Mouse (Mus musculus) neural tube, embryonic 11.5 days (tissue): ENCODE measurements at regions not wholly inside any gene's neighbourhood (a gene's known extent, or its start where the extent isn't known, plus 50 kb on each side); places are given as distances from the start of the nearest gene placed in this dataset.

Source experiments
- ATAC-seq: fragments of 200-750 bp; cut with Nextera tagmentation; 2 replicates; pipeline ENCODE4 v1.8.0; 2017; ENCODE audit warnings: moderate number of reproducible peaks, mild to moderate bottlenecking, moderate TSS enrichment, moderate library complexity; ENCODE audit not compliant: insufficient read depth, low FRiP score, low TSS enrichment
- DNase-seq: peaks from one replicate; pipeline ENCODE4 v3.0.0-alpha.2; 2015; ENCODE audit warnings: low spot score
- H3K27ac ChIP-seq: fragments of 300-500 bp; sonication (generic); 2 replicates; pipeline ENCODE4 v1.5.1; 2014; ENCODE audit warnings: low read depth, mild to moderate bottlenecking, low read length
- H3K27me3 ChIP-seq: fragments of 300-500 bp; sonication (generic); 2 replicates; pipeline ENCODE4 v1.6.1; 2014; ENCODE audit warnings: mild to moderate bottlenecking, low read length, mixed read lengths; ENCODE audit not compliant: control insufficient read depth, insufficient read depth
- H3K36me3 ChIP-seq: fragments of 300-500 bp; sonication (generic); 2 replicates; pipeline ENCODE4 v1.6.1; 2014; ENCODE audit warnings: mild to moderate bottlenecking, low read length, moderate library complexity, mixed read lengths; ENCODE audit not compliant: control insufficient read depth, insufficient read depth
- H3K4me1 ChIP-seq: fragments of 300-500 bp; sonication (generic); 2 replicates; pipeline ENCODE4 v1.6.1; 2014; ENCODE audit warnings: low read length, mixed read lengths; ENCODE audit not compliant: control insufficient read depth, insufficient read depth
- H3K4me2 ChIP-seq: fragments of 300-500 bp; sonication (generic); 2 replicates; pipeline ENCODE4 v1.6.1; 2014; ENCODE audit warnings: low read depth, mild to moderate bottlenecking, moderate library complexity
- H3K4me3 ChIP-seq: fragments of 300-500 bp; sonication (generic); 2 replicates; pipeline ENCODE4 v1.5.1; 2014; ENCODE audit warnings: low read depth, low read length
- H3K9ac ChIP-seq: fragments of 300-500 bp; sonication (generic); 2 replicates; pipeline ENCODE4 v1.6.1; 2014; ENCODE audit warnings: mild to moderate bottlenecking, low read length
- H3K9me3 ChIP-seq: fragments of 300-500 bp; sonication (generic); 2 replicates; pipeline ENCODE4 v1.6.1; 2016; ENCODE audit warnings: low read length; ENCODE audit not compliant: control insufficient read depth
- WGBS: fragments of 180-500 bp; shearing (Covaris S2); extraction: QIAGEN DNeasy Blood & Tissue Kit; methylation state at CpG from one replicate; pipeline ENCODE4 v1.1.7; 2014; 5-methylcytosine and 5-hydroxymethylcytosine counted together

DNA sequence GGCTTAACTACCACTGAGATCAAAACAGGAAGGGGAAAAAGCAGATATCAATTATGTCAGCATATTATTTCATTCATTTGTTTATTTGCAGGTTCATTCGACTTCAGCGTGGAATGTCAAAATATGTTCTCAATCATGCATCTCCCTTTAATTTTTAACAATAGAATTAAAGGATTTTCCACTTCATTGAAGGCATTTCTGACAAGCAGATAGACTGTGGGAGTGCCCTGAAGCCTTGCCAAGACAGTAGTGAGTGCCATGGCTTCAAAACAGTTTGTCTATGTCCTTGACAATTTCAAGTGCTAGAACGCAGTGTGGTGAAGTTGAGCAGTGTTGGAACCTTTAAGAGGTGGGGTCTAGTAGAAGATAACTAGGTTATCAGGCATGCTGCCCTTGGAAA, 412.4 kb upstream of the 4930412O13Rik start:
- H3K9me3 ChIP-seq = no peaks in the 10 kb centered on the region
- ATAC-seq = no peak
- H3K9ac ChIP-seq = no peak overlapping the region
- no peak for DNase-seq
- WGBS = 91% methylated on average over 3 of the region's 3 CpGs
- H3K36me3 ChIP-seq = no peaks in the 10 kb centered on the region
- H3K27me3 ChIP-seq = no peaks in the 10 kb centered on the region
- H3K4me3 ChIP-seq = no peak overlapping the region
- H3K4me2 ChIP-seq = no peak overlapping the region
- no peaks in the 10 kb centered on the region for H3K4me1 ChIP-seq
- H3K27ac ChIP-seq = no peak overlapping the region

DNA sequence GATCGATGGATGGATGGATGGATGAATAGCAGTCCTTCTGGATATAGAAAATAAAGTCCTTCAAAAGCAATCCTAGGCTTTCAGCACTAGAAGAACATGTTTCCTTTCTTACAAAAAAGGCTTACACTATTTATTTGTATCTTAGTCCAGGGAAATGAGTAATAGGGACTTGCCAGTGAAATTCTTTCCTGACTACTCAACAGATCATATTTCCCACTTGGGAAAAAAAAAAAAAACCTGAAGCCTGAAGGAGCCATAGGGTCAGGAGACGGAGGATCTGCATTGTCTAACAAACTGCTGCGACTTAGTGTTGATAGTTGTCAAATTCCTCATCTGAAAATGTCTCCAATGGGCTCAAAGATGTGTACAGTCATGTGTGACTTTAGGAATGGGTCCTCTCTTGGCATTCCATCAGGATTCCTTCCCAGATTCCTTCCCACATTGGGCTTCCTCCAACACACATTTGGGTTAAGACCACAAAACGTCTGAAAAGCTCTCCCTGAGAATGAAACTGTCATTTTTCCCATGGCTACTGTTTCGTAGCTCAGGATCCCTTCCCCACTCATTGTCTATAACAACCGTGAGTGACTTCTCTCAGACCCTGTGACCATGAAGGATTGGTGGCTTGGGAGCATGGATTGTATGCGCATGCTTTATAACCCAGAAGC, 399.2 kb upstream of the 4930412O13Rik start:
- Histone ChIP-seq H3K27me3 (no peaks in the 10 kb centered on the region), H3K9ac (no peak overlapping the region), H3K36me3 (no peaks in the 10 kb centered on the region), H3K9me3 (no peaks in the 10 kb centered on the region), H3K27ac (no peak overlapping the region), H3K4me2 (no peak overlapping the region), H3K4me1 (no peaks in the 10 kb centered on the region), H3K4me3 (no peak overlapping the region)
- 77% methylated on average over 7 of the region's 7 CpGs for WGBS
- ATAC-seq (no peak), DNase-seq (no peak)

DNA sequence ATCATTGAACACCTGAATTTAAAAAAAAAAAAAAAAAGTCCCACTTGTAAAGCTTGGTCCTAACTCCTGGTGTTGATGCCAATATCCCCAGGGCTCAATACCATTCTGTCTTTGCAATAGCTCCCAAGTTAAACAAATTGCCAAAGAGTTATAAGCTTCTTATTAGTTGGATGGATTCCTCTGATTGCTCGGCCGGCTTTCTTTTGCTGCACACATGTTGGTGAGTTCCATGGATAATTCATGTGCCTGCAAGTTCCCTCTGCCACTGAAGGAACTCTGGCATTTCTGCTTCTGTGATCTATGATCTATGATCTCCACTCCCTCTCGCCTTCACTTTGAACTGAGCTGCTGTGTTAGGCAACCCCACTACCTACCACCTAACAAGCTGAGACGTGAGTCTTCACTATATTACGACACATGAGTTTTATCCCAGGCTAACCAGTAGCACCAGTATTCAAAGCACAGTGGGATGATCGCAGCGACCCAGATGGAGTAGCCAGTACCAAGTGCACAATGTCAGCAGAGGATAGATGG, 393.6 kb upstream of the 4930412O13Rik start:
- Histone ChIP-seq H3K27me3 (no peaks in the 10 kb centered on the region), H3K36me3 (no peaks in the 10 kb centered on the region), H3K9me3 (no peaks in the 10 kb centered on the region), H3K9ac (no peak overlapping the region), H3K4me1 (no peaks in the 10 kb centered on the region), H3K4me3 (no peak overlapping the region), H3K4me2 (no peak overlapping the region), H3K27ac (no peak overlapping the region)
- DNase-seq (no peak), ATAC-seq (no peak)
- WGBS = 86% methylated on average over 7 of the region's 7 CpGs

DNA sequence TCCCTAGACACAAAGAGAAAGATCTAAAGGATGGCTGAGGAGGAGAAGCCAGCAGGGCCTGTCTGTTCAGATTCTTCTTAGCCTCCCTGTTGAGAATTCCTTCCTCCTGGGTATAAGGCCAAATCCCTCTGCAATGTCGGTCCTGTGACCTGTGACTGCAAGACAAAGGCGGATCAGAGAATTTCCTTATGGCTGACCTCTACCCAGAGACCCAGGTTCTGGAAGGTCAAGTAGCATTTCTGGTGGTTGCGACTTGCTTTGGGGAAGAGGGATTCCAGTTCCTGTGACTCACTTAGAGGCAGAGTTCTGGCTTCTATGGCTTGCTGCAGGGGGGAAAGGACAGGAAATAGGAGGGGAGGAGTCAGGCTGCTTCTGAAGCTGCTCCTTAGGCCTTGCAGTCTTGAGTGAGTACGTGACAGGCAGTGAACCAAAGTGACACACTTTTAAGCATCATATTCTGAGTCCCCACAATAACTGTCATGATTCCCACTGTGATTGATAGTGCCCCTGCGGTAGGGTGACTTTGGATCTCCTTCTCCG, 387.4 kb upstream of the 4930412O13Rik start:
- Histone ChIP-seq H3K4me3 (no peak overlapping the region), H3K27ac (no peak overlapping the region), H3K4me1 (no peaks in the 10 kb centered on the region), H3K9ac (no peak overlapping the region), H3K9me3 (no peaks in the 10 kb centered on the region), H3K4me2 (no peak overlapping the region), H3K36me3 (no peaks in the 10 kb centered on the region), H3K27me3 (no peaks in the 10 kb centered on the region)
- ATAC-seq (no peak), DNase-seq (no peak)
- WGBS = 48% methylated on average over 6 of the region's 6 CpGs

DNA sequence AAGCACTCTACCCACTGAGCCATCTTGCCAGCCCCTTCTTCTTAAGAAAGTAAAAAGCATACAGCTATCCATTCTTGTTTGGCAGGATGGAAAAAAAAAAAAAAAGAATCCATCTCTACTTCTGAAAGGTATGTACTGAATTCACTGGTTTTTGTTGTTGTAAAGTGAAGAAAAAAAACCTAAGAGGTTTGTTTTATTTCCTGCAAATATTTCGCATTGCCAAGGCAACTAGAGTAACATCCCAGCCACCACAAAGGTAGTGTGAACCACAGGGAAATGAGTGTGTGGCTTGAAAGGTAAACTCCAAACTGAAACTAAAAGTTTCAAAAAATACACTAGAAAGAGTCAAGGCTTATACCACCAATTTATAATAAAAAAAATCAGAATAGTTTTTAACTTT, 361.0 kb upstream of the 4930412O13Rik start:
- WGBS = 86% methylated on average over 1 of the region's 1 CpGs
- Histone ChIP-seq H3K4me1 (no peaks in the 10 kb centered on the region), H3K27me3 (no peaks in the 10 kb centered on the region), H3K27ac (no peak overlapping the region), H3K9me3 (no peaks in the 10 kb centered on the region), H3K36me3 (no peaks in the 10 kb centered on the region), H3K4me2 (no peak overlapping the region), H3K4me3 (no peak overlapping the region), H3K9ac (no peak overlapping the region)
- DNase-seq = no peak
- no peak for ATAC-seq

DNA sequence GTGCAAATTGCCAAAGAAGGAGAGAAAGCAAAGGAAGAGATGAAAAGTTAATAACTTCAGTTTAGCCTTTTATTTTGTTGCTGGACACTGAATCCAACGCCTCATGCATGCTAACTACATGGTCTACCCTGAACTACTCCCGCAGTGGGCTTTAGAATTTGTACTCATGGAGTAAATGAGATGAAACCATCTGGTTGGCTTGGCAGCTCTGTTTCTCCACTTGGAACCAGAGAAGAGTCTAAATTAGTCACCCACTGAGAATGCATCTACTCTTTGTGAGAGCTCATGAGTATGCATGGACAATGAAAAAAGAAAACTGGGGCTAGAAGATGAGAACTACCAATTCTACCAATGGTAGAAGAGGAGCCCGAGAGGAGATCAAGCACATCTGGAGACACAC, 355.1 kb upstream of the 4930412O13Rik start:
- DNase-seq = no peak
- H3K4me3 ChIP-seq = no peak overlapping the region
- no peak overlapping the region for H3K4me2 ChIP-seq
- no peaks in the 10 kb centered on the region for H3K27me3 ChIP-seq
- no peak overlapping the region for H3K9ac ChIP-seq
- ATAC-seq = no peak
- WGBS = 87% methylated on average over 3 of the region's 3 CpGs
- no peak overlapping the region for H3K27ac ChIP-seq
- H3K36me3 ChIP-seq = no peaks in the 10 kb centered on the region
- H3K4me1 ChIP-seq = no peaks in the 10 kb centered on the region
- no peaks in the 10 kb centered on the region for H3K9me3 ChIP-seq

DNA sequence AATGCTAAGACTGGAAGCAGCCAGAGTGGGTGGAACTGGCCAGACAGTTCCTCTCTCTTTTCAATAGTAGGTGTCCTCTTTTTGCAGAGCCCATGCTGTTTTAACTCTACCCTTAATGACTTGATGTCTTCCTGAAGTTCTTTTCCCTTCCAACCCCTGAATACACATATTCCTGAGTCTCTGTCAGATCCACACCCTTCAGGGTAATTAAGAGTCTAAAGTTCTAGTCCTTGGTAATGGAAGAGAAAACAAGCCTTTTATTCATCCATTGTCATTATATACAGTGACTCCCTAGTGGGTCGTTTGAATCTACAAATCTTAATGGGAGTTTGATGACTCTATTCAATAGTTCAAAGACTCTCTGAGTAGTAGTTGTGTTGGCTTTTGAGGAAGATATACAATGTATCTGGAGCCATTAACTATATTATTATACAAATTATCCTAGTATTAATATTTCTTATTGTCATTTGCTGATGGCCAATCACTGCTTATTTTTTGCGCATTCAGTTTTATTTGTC, 345.9 kb upstream of the 4930412O13Rik start:
- Histone ChIP-seq H3K4me1 (no peaks in the 10 kb centered on the region), H3K36me3 (no peaks in the 10 kb centered on the region), H3K27me3 (no peaks in the 10 kb centered on the region), H3K4me2 (no peak overlapping the region), H3K27ac (no peak overlapping the region), H3K9ac (no peak overlapping the region), H3K4me3 (no peak overlapping the region), H3K9me3 (no peaks in the 10 kb centered on the region)
- ATAC-seq (no peak), DNase-seq (no peak)
- 67% methylated on average over 2 of the region's 2 CpGs for WGBS

DNA sequence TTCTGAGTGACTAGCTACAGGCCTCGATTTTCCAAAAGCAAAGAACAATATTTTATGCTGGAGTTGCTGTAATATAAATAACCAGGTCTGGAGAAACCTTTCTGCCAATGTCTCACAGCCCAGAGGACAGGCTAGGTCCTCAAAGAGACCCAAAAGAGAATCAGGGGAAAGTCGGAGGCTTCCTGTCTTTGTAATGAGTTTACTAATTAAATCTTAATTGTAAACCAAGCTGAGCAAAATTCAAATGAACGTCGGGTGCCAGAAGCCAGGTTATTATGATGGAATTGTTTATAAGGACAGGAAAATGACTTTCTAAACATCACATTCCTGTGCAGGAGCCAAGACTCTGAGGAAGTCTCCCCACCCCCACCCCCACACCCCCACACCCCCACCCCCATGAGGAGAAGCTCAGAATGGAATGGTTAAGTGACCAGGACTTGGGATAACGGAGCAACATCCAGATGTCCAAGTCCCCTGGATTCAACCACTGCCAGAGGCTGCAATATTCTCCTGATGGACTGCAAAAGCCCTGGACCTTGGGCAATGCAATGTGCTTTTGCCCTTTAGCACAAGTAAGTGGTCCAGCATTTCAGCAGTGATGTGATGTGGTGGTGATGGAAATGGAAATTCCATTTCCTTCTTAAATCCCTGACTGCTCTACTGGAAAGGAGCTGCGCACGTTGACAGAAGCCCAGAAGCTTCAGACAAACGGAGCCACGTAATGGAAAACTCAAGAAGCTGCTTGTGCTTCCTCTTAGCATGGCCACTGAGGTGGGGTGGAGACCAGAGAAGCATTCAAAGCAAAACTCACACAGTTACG, 333.1 kb upstream of the 4930412O13Rik start:
- WGBS = 86% methylated on average over 10 of the region's 10 CpGs
- no peak overlapping the region for H3K4me3 ChIP-seq
- no peak overlapping the region for H3K9ac ChIP-seq
- H3K27ac ChIP-seq = no peak overlapping the region
- ATAC-seq = no peak
- H3K36me3 ChIP-seq = no peaks in the 10 kb centered on the region
- no peaks in the 10 kb centered on the region for H3K27me3 ChIP-seq
- H3K4me2 ChIP-seq = no peak overlapping the region
- no peaks in the 10 kb centered on the region for H3K4me1 ChIP-seq
- no peaks in the 10 kb centered on the region for H3K9me3 ChIP-seq
- DNase-seq = no peak
